Mouse (Mus musculus) thymus, adult 2 months (tissue): Measurements from ENCODE around the gene Glod4. TPM values are rescaled to one million over a fixed set of nuclear protein-coding genes. Genes with fewer than 3 reads are reported as not detected.

Experiments used
- DNase-seq: peaks from one replicate; pipeline ENCODE4 v3.0.0; 2021
- H3K27ac ChIP-seq: fragments of 200-500 bp; 2 replicates; pipeline ENCODE4 v1.5.1; 2012; ENCODE audit warnings: low read length, control low read depth; ENCODE audit not compliant: control insufficient read depth, insufficient read depth
- H3K27me3 ChIP-seq: fragments of 200-500 bp; 2 replicates; pipeline ENCODE4 v1.6.1; 2012; ENCODE audit warnings: mild to moderate bottlenecking, low read length, moderate library complexity, mixed read lengths; ENCODE audit not compliant: control insufficient read depth, insufficient read depth
- H3K36me3 ChIP-seq: fragments of 200-500 bp; 2 replicates; pipeline ENCODE4 v1.6.1; 2012; ENCODE audit warnings: mild to moderate bottlenecking, low read length, moderate library complexity; ENCODE audit not compliant: control insufficient read depth, insufficient read depth
- H3K4me1 ChIP-seq: fragments of 200-500 bp; replicated peaks from 2 replicates; pipeline ENCODE4 v1.6.1; 2012; ENCODE audit warnings: low read length; ENCODE audit not compliant: control insufficient read depth, insufficient read depth
- H3K4me3 ChIP-seq: fragments of 200-500 bp; 2 replicates; pipeline ENCODE4 v1.5.1; 2012; ENCODE audit warnings: mild to moderate bottlenecking, low read length, control low read depth, moderate library complexity; ENCODE audit not compliant: control insufficient read depth, insufficient read depth
- CTCF ChIP-seq: fragments of 200-500 bp; IDR thresholded peaks from 2 replicates; pipeline ENCODE4 v1.5.1; 2012; ENCODE audit warnings: mild to moderate bottlenecking, control low read depth, low read length, moderate library complexity, borderline replicate concordance; ENCODE audit not compliant: control insufficient read depth, poor library complexity, insufficient read depth; ENCODE audit errors: extremely low read depth
- POLR2A ChIP-seq: fragments of 200-500 bp; IDR thresholded peaks from 2 replicates; pipeline ENCODE4 v1.6.1; 2012; ENCODE audit warnings: mild to moderate bottlenecking, low read length, control low read depth, moderate library complexity; ENCODE audit not compliant: control insufficient read depth, poor library complexity, insufficient read depth; ENCODE audit errors: extremely low read depth
- WGBS: fragments of 180-500 bp; shearing (Covaris S2); methylation state at CpG from one replicate; pipeline ENCODE4 v1.1.7; 2018; 5-methylcytosine and 5-hydroxymethylcytosine counted together
- polyA plus RNA-seq: library from polyadenylated mRNA; depleted of rRNA; stranded (reverse); fragments of >200 nt; gene quantifications from 2 replicates; pipeline ENCODE4 v1.2.3, GENCODE M21; 2012

The Glod4 gene
- polyA plus RNA-seq, 1 experiment = 6.6 TPM

- Histone ChIP-seq H3K4me1 (peaks cover 6% of the 10 kb centered on the region), H3K36me3 (no peaks in the 10 kb centered on the region), H3K4me3 (no peak overlapping the region), H3K27me3 (no peaks in the 10 kb centered on the region), H3K27ac (no peak overlapping the region)
- DNase-seq = no peak
- TF ChIP-seq POLR2A = no peak
- no peak for TF ChIP-seq CTCF
- WGBS = 78% methylated on average over 4 of the region's 4 CpGs
Observed at GRCm38 (mm10) chr11:76183745-76184144, 59.8 kb downstream of the Glod4 start.

- Histone ChIP-seq H3K4me3 (peak overlapping the region; percentile 97), H3K27me3 (no peaks in the 10 kb centered on the region), H3K27ac (no peak overlapping the region), H3K36me3 (0 out of 2 replicates have a peak, but pooled peaks cover 3% of the 10 kb centered on the region), H3K4me1 (peaks cover 9% of the 10 kb centered on the region)
- WGBS = 24% methylated on average over 7 of the region's 7 CpGs
- TF ChIP-seq POLR2A = no peak
- no peak for TF ChIP-seq CTCF
- no peak for DNase-seq
Observed at GRCm38 (mm10) chr11:76180146-76180540, 63.4 kb downstream of the Glod4 start.

GRCm38 (mm10) chr11:76179495-76180145, 63.9 kb downstream of the Glod4 start, which contains the start of the genes Vps53 and Fam57a:
Gene Vps53 (minus strand): TSS chr11:76179647.
Gene Fam57a (plus strand): TSS chr11:76179671.
- under 1% methylated on average over 37 of the region's 37 CpGs for WGBS
- peak within 1 kb of the TSS; percentile 41 for H3K27ac ChIP-seq
- H3K36me3 ChIP-seq = peaks cover 3% of the 10 kb centered on the region; the same call in 1 of the 2 replicates
- H3K4me1 ChIP-seq = peaks cover 9% of the 10 kb centered on the region
- TF ChIP-seq POLR2A (0 out of 2 replicates have a peak, but pooled peaks have one; percentile 42), CTCF (no peak)
- peak within 1 kb of the TSS; percentile 97 for H3K4me3 ChIP-seq
- H3K27me3 ChIP-seq = no peaks in the 10 kb centered on the region
- DNase-seq = peak; percentile 87

GRCm38 (mm10) chr11:76178726-76179494, 64.6 kb downstream of the Glod4 start:
- H3K36me3 ChIP-seq = peaks cover 6% of the 10 kb centered on the region
- 2% methylated on average over 28 of the region's 28 CpGs for WGBS
- peak; percentile 17 for DNase-seq
- H3K27me3 ChIP-seq = no peaks in the 10 kb centered on the region
- no peak for TF ChIP-seq CTCF
- TF ChIP-seq POLR2A = no peak
- peak overlapping the region; percentile 41 for H3K27ac ChIP-seq
- peak overlapping the region; percentile 97 for H3K4me3 ChIP-seq
- H3K4me1 ChIP-seq = peaks cover 9% of the 10 kb centered on the region

GRCm38 (mm10) chr11:76170207-76170606, 73.3 kb downstream of the Glod4 start:
- H3K27ac ChIP-seq = no peak overlapping the region
- TF ChIP-seq POLR2A (no peak), CTCF (no peak)
- 94% methylated on average over 5 of the region's 5 CpGs for WGBS

GRCm38 (mm10) chr11:76168976-76169375, 74.5 kb downstream of the Glod4 start:
- H3K4me3 ChIP-seq = no peak overlapping the region
- WGBS = over 99% methylated on average over 3 of the region's 3 CpGs
- TF ChIP-seq POLR2A (no peak), CTCF (no peak)
- peaks cover 16% of the 10 kb centered on the region for H3K36me3 ChIP-seq
- DNase-seq = no peak
- no peaks in the 10 kb centered on the region; the same call in 1 of the 2 replicates for H3K4me1 ChIP-seq
- no peaks in the 10 kb centered on the region for H3K27me3 ChIP-seq
- no peak overlapping the region for H3K27ac ChIP-seq

More at GRCm38 (mm10) chr11:76170207-76170606, 73.3 kb downstream of the Glod4 start:
- DNase-seq = no peak
- no peak overlapping the region for H3K4me3 ChIP-seq
- H3K36me3 ChIP-seq = peaks cover 19% of the 10 kb centered on the region
- H3K27me3 ChIP-seq = no peaks in the 10 kb centered on the region
- no peaks in the 10 kb centered on the region; the same call in 1 of the 2 replicates for H3K4me1 ChIP-seq
